Mouse (Mus musculus): Measurements from ENCODE around the gene Adamts3.

Gene Adamts3

DNA sequence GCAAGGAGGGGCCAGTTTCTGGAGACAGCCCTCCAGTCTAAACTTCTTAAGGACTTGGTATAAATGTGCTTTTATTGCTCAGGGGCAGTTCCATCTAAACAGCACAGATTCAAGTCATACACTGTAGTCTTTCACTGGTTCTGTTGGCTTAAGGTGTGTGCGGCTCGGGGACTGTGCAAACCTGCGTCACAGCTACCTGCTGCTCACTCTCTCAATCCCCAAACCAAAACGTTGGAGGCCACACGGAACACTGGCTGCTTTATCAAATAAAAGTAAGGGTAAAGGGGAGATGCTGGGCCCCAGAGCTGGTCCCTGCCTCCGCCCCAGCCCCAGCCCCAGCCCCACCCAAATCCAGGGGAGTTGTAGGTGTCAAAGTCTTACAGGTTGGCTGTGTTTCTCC, 66.5 kb downstream of the Adamts3 start:
- no peak for DNase-seq (ENCODE audit: low read depth)

DNA sequence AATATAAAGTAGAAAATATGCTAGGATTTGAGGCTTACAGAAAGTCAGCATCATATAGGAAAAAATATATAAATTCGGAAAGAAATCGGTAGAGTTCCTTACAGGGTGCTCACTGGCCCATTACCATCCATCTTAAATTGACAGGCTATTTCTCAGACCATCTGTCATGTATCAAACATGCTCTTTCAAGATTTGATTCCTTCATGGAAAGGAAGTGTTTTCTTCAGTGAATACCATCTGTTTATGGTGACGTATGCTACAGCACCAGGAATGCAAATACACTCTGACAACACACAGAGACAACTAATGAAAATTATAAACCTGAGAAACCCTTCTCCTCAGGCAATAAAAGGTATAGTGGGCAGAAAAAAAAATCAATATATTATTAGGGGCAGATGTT, 68.6 kb downstream of the Adamts3 start:
- no peak for DNase-seq (ENCODE audit: low read depth)

DNA sequence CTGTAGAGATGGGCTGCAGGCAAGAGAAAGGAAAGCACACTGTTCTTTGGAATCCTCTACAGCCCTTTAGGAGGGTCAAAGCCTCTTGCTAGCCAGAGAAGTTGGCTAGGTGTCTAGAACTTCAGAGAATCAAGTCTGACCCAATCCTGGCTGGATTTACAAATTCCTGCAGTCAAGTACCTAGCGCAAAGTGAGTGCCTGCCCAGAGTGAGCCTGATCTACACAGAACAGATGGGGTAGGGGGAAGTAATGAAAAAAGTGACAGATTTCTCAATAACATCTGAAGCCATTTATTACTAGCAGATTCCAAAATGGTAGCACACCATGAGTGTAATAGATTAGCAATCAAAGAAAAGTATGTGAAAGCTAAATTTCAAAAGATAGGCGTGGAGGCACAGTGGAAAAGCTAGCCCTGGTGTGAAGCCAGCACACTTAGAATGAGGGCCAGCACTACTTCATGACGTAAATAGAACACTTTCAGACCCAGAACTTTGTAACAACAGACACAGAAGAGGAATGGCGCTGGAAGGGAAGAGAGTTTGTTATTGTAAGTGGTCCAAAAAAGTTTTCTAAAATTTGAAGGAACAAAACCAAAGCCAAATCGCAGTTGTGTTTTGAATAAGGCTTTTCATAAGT, 82.8 kb downstream of the Adamts3 start:
- DNase-seq (ENCODE audit: low read depth): no peak

DNA sequence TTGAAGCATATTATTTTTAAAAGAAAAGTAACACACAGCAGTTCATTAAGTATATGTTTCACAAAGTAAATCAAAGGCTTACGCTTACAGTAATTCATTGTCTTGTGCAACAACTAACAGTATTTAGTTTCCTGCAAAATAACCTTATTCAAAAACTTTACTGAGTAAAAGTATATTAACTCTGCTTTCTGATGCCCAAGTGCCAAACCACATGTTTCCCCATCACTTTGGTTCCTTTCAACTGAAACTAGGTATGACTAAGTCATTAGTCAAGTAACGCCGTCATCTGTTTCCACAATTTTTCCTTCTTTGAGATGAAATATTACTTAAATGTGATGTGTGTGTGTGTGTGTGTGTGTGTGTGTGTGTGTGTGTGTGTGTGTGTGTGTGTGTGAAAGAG, 89.4 kb downstream of the Adamts3 start:
- no peak for DNase-seq (ENCODE audit: low read depth)

DNA sequence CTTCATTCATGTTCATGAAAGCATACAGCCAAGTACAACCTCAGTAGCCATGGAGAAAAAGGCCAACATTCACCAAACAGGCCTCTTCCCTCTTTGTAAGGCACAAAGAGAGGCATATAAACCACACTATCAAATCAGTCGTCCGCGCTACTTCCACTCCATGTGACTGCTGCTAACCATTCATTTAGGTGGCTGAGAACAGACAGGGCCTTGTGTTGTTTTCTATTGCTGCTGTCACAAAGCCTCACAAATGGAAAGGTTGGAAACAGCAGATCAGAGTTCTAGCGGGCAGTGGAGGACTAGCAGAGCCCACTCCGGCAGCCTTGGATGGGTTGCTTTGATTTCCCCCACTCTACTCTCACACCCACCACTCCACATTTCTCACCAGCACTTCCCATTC, 98.5 kb downstream of the Adamts3 start:
- DNase-seq (ENCODE audit: low read depth): no peak

DNA sequence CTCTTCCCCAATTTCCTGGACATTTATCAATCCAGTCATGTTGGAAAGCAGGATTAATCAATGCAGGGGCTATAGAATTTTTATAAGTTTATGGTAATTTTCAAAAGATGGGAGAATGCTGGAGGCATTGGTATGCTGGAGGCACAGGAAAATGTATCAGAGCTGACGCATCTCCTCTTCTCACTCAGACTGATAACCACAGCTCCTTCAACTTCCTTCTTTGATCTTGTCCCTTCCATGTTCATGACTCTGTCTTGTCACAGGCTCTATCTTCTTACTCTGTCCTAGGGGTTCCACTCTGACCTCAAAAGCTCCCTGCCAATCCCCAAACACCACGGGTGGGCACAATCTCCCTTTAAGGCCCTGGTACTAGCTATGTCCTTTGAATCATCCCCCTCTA, 103.3 kb downstream of the Adamts3 start:
- DNase-seq (ENCODE audit: low read depth): no peak

DNA sequence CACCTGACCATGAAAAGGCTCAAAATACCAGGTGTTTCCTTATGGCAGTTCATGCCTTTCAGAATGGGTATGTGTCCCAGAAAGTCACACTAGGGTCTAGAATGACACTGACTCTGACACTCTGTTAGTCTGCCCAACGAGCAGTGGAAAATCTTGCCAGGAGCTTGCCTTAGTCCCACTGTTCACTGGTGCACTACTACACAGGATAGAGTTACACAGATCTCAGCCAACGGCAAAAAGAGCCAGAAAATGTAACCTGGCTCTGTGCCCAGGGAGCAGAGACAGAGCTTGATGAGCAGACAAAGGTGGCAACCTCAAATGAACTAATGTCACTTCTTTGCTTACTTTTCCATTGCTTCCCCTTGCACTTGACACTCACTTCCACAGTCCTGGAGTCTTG, 104.5 kb downstream of the Adamts3 start:
- DNase-seq (ENCODE audit: low read depth): no peak

DNA sequence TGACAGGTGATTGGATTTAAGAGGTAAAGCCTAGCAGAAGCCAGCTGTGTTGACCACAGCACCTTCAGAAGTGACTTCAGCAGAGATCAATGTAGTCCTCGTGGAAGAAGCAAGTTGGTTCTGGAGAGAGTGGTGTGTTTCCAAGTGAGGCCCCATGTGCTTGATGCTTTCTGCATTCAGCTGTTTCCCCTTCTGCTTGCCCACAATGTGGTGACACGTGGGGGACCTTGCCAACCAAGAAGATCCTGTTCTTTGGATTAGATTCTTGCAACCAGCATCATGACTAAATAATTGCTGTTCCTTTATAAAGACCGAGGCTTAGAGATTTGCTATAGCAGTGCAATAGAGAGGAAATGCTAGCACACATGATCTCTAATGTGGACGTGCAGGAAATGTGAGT, 105.7 kb downstream of the Adamts3 start:
- no peak for DNase-seq (ENCODE audit: low read depth)

DNA sequence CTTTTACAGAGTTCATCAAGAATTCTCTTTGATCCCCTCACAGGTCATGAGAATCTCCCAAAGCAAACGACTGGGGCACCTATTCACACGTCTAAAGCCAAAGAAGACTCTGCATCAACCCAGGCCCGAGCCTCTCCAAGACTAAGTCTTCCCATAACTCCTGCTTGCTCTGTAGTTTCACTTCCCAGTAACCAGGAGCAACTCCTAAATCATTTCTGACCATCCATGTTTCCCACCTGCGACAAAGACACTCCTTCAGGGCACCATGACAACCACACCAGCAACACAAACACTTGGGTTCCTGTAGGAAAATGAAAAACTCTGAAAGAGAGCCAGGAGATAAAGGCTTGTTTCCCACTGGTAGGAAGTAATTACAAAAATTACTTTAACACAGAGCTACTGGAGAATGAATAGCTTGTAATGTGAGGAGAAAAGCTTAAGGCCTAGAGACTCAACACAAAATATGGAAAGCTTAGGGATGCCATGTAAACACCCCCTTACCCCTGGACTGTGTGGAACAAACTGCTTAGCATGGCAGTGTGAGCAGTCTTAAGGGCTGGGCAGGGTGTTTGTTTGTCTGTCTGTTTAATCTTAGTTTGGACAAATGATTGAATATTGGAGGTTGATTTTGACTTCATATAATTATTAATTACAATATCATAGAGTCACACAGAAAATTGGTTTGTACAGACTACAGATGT, 112.3 kb downstream of the Adamts3 start:
- no peak for DNase-seq (ENCODE audit: low read depth)

DNA sequence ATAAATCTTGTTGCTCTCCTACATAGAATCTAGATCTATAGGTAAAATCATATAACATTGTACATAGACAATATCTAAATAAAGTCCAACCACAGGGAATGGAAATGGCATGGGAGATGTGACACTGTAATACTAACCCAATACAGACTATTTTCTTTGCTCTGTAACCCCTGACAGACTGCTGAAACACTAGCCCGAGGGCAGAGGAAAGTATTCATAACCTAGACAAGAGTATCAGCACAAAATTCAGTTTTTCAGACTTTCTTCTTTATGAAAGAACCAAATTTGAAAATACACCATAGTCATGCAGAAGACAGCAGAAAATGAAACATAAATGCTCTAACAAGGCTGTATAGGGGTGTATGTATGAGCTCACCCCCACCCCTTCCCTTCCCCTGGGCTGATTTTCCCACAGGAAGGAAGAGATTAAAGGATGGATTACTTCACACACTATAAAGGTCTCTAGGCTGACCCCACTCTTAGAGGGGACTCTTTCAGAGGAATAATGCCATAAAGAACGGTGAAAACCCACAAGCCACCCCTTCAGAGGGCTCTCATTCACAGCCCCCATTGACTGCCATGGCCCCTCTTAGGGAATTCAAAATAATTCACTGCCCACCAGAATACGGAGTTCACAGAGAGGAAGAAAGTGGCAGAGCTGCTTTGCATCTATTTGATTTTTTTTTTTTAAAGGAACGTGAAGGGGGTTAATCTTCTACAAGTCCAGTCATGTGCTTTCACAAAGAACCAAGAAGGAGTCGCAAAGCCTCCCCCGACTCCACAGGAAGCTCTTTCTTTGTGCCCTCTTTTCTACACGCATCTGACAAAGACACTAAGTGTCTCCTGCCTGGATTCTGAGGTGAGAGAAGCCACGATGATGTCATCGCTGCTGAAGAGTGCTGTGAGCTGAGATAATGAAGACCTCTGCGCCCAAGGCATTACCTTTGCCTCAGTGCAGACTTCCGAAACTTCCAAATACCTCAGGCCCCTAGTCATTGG, 119.6 kb downstream of the Adamts3 start:
- DNase-seq (ENCODE audit: low read depth): no peak

DNA sequence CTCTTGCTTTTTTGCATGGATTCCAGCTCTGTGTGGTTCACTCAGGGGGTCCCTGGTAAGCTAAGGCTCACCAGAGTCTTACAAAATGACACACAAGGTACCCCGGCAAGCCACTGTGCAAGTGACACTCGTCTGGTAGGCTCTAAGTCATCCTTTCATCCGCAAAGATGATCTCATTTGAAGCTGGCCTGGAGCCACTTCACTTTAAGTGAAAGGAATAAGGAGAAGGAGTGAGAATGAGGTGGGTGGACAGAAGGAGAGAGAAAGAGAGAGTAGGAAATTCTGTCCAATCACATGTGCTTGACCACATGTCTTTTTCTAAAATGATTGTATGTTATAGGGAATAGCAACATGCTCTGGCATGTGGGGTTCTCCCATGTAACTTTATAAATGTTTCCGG, 122.8 kb downstream of the Adamts3 start:
- DNase-seq (ENCODE audit: low read depth): no peak

DNA sequence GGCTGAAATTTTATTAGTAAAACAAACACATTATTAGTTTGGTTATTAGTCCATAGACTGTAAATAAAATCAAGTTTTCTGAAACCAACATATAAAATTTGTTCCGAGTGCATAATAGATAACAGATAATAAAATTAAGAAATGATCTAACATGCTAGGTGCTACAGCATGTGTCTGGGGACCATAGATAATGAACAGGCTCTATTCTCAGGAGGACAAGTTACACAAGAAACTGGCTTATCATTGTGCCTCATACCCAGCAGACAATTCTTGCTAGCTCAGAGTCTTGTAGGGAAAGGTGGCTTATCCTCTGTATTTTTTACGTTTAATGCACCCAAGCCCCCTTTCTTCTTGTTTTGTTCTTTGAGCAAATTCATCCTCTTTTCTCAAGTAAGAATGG, 131.3 kb downstream of the Adamts3 start:
- DNase-seq (ENCODE audit: low read depth): no peak

DNA sequence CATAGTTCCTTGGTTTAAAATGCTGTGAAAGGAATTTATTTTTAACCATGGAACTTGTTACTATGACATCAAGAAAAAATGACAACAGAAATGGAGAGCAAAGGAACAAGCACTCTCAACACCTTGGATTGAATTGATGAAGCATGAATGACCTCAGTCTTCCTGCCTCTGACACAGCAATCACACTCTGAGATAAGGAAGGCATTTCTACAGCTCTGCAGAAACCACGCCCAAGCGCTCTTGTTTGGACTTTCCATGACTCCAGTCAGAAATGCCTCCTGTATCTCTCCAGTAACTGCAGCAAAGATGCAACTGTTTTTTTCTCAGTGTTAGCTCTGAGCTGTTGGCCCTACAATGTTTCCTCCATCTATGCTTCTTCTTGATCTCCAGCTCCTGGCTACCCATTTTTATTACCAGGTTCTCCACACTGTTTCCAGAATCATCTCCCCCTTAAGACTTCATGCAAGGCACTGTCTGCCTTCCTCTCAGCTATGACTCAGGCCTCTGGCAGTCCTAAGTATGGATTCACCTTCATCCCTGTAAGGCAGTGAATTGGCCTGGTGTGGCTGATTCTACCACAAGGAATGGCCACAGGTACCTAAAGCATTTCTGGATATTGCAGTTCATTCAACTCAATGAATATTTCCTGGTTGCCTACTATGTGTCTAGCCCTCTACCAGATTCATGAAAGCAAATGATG, 134.8 kb downstream of the Adamts3 start:
- DNase-seq (ENCODE audit: low read depth): no peak

DNA sequence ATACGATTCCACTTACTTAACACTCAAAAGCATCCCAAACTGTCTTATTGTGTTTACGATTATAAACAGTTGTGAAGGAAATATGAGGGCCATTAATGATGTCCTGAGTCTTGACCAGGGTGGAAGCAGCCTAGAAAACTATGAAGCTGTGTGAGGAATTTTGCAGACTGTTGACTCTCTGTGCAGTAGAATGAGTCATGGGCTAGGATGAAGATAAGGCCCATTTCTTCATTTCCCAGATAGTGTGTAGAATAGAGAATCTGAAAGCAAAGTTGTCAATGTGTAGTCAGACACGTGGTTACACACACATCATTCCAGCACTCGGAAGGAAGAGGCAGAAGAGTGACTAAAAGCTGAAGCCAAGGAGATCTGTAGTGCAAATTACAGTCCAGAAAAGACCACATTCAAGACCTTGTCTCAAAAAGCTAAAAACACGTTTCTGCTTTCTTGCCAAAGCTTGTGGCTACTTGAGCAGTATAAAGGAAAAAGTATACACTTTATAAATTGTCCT, 135.9 kb downstream of the Adamts3 start:
- DNase-seq (ENCODE audit: low read depth): no peak

DNA sequence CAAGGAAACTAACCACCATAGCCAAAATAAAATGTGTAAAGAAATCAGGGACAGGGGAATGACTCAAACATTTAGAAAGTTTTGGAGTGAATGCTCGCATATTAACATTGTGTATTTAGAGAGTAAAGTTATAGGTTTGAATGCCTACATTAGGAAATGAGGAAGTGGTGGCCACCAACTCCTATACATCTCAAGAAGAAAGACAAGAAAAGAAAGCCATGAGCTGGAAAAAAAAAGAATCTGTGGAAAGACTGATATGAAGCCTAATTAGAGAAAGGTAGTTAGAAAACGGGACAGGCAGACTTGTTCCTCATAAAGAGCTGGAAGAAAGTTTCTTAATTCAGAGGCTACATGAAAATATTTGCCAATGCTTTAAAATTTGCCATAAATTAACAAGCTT, 138.0 kb downstream of the Adamts3 start:
- no peak for DNase-seq (ENCODE audit: low read depth)

DNA sequence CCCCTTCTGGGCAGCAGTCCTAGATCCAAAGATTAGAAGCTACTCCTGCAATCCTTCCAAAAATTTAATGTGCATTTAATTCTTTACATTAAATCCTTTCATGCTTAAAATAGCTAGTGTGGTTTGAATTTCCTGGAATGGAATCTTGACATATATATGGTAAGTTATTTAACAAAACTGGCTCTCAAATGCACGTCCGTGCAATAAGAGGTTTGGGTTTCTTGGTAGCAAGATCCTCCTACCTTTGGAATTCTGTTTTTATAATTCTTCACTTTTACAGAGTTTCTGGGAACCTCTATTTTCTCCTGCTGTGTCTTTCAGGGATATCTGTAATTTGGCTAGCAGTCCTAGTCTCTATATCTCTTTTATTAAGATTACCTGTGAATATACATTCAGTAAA, 148.4 kb downstream of the Adamts3 start:
- DNase-seq (ENCODE audit: low read depth): no peak

DNA sequence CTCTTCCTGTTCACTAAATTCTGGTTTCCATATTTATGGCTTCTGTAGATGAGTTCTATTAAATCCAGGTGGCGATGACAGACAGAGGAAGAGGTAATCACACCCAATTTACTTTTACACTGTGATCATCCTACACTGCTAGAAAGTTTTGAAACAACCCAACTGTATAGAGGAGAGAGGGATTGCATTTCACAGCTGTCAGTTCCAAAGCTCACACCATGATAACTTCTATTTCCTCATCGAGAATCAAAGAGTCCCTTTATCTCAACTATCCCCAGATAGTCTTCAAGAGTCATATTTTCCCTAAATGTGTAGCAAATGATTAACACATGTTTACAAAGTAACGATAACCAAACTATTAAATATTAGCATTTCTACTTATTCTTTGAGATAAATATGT, 152.7 kb downstream of the Adamts3 start:
- no peak for DNase-seq (ENCODE audit: low read depth)

DNA sequence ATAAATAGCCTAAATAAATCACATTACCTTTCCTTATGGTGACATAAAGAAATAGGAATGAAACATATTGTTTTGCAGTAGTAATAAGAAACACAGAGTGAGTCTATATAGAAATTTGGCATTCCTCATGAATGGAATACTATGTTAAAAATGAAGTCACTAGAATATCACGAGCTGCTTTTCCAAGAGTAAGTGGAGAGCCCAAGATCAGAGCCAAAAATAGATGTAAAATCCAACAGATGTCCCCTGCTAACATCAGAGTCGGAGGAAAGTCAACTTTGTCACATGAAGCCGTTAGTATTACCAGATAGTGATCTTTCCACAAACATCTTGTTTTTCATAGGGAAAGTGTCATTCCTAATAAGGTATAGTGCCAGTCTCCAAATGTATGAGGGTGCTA, 155.0 kb downstream of the Adamts3 start:
- DNase-seq (ENCODE audit: low read depth): no peak

DNA sequence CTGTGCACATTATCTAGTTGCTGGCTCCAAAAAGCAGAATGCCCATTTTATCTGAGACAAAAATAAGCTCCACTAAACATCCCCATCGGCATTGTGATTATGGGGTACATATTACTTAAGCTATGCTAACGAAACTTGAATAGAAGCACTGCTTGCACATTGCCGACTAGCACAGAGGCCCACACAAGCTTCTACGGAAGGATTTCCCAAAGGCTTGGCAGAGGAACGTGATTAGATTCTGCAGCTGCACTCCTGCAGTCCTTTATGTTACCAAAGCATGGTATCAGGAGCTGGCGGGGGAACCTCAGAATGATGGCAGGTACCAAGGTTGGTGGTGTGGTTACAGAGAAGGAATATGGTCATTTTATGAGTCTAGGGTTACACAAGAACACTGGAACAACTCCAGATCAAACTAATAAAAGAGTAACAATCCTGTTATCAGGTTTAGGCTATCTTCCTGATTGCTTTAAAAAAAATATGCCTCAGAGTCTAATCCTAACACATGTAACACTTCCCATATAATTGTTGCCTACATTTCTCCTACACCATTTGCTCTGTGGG, 155.6 kb downstream of the Adamts3 start:
- DNase-seq (ENCODE audit: low read depth): no peak

DNA sequence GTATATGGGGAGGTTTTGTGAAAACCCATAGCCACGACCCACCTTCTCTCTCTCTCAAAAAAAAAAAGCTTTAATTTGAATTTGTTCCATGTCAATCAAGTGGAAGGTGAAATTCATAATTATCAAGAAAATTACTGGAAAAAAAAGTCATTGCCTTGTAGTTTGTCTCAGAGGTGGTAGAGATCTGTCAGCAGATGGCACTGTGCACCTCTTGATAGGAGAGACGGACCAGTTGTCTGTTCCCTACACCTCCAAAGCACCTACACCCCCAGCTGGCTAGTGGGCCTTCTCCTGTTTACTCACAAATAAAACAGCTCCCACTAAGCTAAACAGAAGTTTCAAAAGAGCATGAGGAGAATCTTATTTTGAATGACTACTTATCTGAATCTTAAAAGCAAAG, 168.6 kb downstream of the Adamts3 start:
- DNase-seq (ENCODE audit: low read depth): no peak

DNA sequence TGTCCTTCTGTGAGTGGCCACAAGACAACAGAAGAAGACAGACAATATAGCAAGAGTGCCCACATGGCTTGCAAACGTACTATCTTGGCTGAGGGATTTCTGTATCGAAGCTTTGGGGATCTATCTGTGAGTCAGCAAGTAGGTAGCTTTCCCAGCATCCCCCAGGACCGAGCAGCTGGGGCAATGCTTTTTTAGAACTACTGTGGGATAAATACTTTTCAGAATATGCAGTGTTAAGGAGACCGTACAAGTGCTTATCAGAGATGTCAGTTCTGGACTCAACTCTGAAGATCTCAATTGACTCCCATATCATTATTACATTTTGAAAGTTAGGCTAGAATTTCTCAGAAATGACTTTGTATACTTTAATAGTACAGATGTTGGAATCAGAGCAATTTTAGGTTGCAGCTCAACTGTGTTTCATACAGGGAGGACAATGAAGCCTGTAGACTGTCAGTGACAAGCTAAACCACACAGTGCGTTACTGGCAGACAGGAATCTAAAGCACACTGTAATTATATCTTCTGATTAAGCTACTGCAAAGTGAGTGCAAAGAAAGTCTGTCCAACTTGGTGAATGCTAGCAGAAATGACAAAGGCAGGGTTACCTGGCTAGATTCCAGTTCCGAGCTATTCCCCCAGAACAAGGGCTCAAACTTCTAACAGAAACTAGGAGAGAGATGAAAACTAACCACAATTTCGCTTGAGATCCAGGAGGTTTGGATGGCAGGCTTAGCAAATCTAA, 171.8 kb downstream of the Adamts3 start:
- no peak for DNase-seq (ENCODE audit: low read depth)

All from naive thymus-derived CD4-positive, alpha-beta T cell, adult 2 months (primary cell).